Mouse (Mus musculus): Measurements from ENCODE around the gene Acsm2.
A peak's percentile ranks its signal among the peaks of the same experiment; 100 is the strongest.

Gene Acsm2

GRCm38 (mm10) chr7:119554040-119554439 is at the start of gene Acsm2:
TSS of gene Acsm2 (plus strand) at chr7:119554340.
- DNase-seq (ENCODE audit: low read depth, low spot score), result no peak

GRCm38 (mm10) chr7:119511143-119511542 is 43.0 kb upstream of the Acsm2 start:
- DNase-seq (ENCODE audit: low read depth, low spot score), result no peak

DNA sequence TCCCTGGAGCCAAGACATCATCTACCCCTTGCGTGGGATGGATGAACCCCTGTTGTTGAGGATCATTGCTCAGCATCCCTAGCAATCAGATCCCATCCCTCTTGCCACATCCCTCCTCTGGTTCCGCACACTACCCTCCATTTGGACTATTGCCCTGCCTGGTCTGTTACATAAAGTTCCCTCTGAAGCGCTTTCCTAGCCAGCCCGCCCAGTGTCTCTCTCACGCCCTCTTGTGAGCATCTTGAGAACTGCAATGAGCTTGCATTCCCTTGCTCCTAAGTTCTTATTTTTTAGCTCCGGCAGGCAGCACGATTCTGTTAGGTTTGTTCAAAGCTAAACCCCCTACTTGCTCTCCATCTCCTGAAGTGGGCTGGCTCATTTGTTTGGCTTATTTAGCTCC is 41.1 kb upstream of the Acsm2 start:
- DNase-seq (ENCODE audit: low read depth, low spot score), result peak; percentile 56

- peak; percentile 34 for DNase-seq (ENCODE audit: low read depth, low spot score)
These were observed 38.5 kb upstream of the Acsm2 start for GRCm38 (mm10) chr7:119515492-119516271.

GRCm38 (mm10) chr7:119516272-119516558 is 37.9 kb upstream of the Acsm2 start:
- DNase-seq (ENCODE audit: low read depth, low spot score), result no peak

DNA sequence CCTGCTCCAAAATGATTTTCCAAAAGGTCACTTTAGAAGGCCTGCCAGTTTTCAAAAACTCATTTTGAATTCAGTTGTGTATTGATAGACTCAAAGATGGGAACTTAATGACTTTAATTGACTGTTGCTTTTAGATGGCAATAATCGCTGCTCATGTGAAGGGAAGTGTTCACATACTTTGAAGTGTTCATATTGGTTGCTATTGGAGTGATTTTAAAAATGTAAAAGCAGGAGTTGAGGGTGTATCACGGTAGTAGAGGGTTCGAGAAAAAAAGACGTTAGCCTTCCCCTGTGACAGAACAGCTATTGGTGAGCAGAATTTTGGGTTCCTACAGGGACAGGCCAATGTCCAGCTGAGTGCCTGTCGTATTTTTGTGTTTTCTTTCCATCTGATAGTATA is 35.0 kb upstream of the Acsm2 start, which contains the start of gene Acsm5:
Gene Acsm5, plus strand, starts transcription at position 301 of the 400 bp plus-strand sequence.
- no peak for DNase-seq (ENCODE audit: low read depth, low spot score)

GRCm38 (mm10) chr7:119519654-119520053 is 34.5 kb upstream of the Acsm2 start:
- DNase-seq (ENCODE audit: low read depth, low spot score), result peak; percentile 65

GRCm38 (mm10) chr7:119521816-119522215 is 32.3 kb upstream of the Acsm2 start:
- no peak for DNase-seq (ENCODE audit: low read depth, low spot score)

GRCm38 (mm10) chr7:119522385-119522784 is 31.8 kb upstream of the Acsm2 start:
- DNase-seq (ENCODE audit: low read depth, low spot score), result no peak

- DNase-seq (ENCODE audit: low read depth, low spot score), result no peak
These were observed 30.8 kb upstream of the Acsm2 start, which contains the start of gene Pdilt for GRCm38 (mm10) chr7:119523389-119523788. TSS of gene Pdilt (minus strand) at chr7:119523489.

DNA sequence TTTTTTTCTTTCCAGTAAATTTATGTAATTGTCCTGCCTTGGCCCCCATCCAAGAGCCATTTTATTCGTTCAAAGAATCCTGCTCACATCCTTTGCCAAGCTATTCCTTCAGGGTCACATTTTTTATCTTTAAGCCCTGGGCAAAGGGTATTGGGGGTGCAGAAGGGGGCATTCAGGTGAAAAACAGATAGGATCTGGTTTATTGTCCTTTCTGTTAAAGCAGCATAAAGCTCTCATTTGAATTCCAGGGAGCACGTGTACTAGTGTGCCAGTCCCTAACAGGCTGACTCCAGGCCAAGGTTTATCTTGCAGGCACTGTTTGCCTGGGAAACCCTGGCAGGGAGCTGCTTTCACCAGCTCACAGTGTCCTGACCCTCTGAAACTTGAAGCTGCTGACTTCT is 28.3 kb upstream of the Acsm2 start:
- DNase-seq (ENCODE audit: low read depth, low spot score), result no peak

GRCm38 (mm10) chr7:119526486-119526885 is 27.7 kb upstream of the Acsm2 start:
- DNase-seq (ENCODE audit: low read depth, low spot score), result no peak

DNA sequence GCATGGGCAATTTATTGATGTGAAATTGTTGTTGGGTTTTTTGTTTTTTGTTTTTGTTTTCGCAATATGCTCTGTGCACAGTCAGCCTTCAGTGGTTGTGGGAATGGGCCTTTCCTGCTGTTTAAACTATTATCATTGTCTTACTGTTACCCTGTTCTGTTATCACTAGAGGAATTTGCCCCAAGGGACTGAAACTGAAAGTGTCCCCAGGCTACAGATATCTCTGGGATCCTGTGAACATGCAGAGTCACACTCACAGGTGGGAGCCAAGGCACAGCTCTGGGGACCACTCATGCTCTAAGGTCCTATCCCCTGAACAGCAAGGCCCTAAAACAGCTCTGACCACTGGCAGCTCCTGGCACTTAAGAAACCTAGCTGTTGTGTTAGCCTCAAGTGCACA is 27.0 kb upstream of the Acsm2 start:
- no peak for DNase-seq (ENCODE audit: low read depth, low spot score)

- no peak for DNase-seq (ENCODE audit: low read depth, low spot score)
These were observed 26.6 kb upstream of the Acsm2 start for GRCm38 (mm10) chr7:119527548-119527947.

DNA sequence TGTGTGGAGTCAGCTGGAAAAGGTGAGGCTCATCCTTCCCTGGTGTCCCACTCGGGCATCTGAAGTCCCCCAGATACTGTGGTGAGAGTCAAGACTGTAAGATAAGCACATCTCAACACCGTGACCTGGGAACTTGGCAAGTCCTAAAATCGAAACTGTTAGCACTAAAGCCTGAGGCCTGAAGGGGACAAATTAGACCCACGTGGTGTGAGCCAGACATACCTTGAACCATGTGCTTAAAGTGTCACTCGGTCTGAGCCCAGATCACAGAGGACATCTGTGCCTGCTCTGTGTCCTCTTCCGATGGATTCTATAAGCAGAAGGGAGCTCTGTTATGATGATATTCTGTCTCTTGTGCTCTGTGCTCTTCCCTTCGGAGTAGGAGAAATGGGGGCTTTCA is 25.5 kb upstream of the Acsm2 start:
- DNase-seq (ENCODE audit: low read depth, low spot score), result no peak

GRCm38 (mm10) chr7:119532924-119533323 is 21.2 kb upstream of the Acsm2 start:
- DNase-seq (ENCODE audit: low read depth, low spot score), result no peak

DNA sequence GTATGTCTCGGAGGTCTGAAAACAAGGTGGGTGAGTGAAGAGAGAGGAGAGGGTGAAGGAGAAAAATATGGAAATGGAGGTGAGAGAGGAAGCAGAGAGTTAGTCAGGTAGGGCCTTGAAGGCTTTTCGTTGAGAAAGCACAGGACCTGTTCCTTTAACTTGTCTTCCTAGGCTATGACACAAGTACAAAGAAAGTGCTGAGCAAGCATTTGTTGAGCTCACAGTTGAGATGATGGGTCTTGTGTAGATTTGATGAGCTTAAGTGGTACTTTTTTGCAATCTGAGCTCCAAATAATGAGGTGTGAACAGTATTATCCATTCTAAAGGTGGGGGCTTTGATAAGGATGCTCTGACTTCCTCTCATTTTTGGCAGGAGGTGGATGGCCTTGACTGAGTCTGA is 19.8 kb upstream of the Acsm2 start:
- DNase-seq (ENCODE audit: low read depth, low spot score), result no peak

GRCm38 (mm10) chr7:119542445-119542844 is 11.7 kb upstream of the Acsm2 start:
- no peak for DNase-seq (ENCODE audit: low read depth, low spot score)

GRCm38 (mm10) chr7:119545572-119545971 is 8.6 kb upstream of the Acsm2 start:
- DNase-seq (ENCODE audit: low read depth, low spot score), result no peak

GRCm38 (mm10) chr7:119550471-119551222 is 3.5 kb upstream of the Acsm2 start:
- DNase-seq (ENCODE audit: low read depth, low spot score), result no peak

- DNase-seq (ENCODE audit: low read depth, low spot score), result no peak
These were observed 5.8 kb downstream of the Acsm2 start for GRCm38 (mm10) chr7:119559789-119560451.

DNA sequence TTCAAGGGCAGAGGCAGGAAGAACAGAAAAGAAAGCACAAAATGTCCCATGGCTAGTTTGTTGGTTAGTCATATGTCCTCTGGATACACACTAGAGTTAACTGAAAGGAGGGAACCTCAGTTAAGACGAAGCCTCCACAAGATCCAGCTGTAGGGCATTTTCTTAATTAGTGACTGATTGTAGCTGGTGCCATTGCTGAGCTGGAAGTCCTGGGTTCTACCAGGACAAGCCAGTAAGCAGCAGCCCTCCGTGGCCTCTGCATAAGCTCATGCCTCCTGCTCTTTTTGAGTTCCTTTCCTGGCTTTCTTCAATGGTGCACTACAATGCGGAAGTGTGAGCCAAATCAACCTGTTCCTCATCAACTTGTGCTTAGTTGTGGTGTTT is 6.3 kb downstream of the Acsm2 start:
- no peak for DNase-seq (ENCODE audit: low read depth, low spot score)

- DNase-seq (ENCODE audit: low read depth, low spot score), result no peak
These were observed 7.3 kb downstream of the Acsm2 start for GRCm38 (mm10) chr7:119561441-119561840.

Measured in mesoderm, embryonic 11.5 days (tissue).